Mouse (Mus musculus): ENCODE results near the gene Arid3a. TPM values are rescaled to one million over a fixed set of nuclear protein-coding genes. Genes with fewer than 3 reads are reported as not detected.

Gene Arid3a
- polyA plus RNA-seq, 1 experiment = 27.6 TPM

DNA sequence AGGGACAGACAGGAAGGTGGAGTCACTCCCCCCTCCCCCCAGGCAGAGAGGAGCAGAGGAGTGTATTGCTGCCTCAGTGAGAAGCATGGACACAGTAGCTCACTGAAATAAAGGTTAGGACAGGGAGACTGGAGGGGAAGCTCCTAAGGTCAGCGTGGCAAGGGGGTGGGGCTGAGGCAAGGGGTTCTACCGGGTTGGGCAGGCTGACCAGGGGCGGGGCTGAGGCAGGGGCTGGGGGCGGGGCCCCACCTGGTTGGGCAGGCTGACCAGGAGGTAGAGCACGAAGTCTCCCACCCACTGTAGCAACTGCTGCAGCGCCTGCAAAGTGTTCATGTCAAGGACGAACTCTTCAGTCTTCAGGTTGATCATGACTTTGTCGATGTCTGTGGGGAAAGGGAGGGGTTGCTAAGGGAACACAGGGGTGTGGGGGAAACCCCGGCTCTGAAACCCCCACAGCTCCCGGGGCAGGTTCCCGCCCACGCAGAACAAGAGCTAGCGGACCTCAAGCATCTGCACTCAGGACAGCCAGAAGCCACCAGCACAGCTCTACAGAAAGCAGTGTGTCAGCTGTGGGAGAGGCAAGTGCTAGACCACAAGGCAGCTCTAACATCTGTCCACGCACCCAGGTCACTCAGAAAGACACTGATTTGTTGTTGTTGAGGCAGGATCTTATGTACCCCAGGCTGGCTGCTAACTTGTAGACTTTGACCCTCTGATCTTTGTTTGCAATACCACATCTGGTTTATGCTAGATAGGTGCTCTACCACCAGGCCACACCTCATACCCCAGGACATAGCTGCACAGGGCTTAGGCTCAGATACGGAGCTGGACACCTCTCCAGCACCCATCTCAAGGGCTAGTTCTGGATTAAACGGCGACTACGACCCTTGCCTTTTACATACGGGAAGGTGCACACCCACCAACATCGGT lies 29.3 kb upstream of the Arid3a start:
- WGBS = 73% methylated on average over 20 of the region's 20 CpGs
- H3K4me1 ChIP-seq (ENCODE audit: control insufficient read depth, insufficient read depth, low read length) = no peaks in the 10 kb centered on the region
- TF ChIP-seq POLR2A (IDR thresholded peaks at IDR 0.05; ENCODE audit: borderline replicate concordance, control insufficient read depth, low read depth, low read length) = no peak
- TF ChIP-seq CTCF (IDR thresholded peaks at IDR 0.05; ENCODE audit: control insufficient read depth, insufficient read depth, low read length) = no peak
- no peak overlapping the region for H3K4me3 ChIP-seq (replicated peaks; ENCODE audit: control insufficient read depth, low read depth, low read length)
- H3K27ac ChIP-seq (ENCODE audit: control insufficient read depth, insufficient read depth, low read depth, low read length, poor library complexity) = no peak overlapping the region

DNA sequence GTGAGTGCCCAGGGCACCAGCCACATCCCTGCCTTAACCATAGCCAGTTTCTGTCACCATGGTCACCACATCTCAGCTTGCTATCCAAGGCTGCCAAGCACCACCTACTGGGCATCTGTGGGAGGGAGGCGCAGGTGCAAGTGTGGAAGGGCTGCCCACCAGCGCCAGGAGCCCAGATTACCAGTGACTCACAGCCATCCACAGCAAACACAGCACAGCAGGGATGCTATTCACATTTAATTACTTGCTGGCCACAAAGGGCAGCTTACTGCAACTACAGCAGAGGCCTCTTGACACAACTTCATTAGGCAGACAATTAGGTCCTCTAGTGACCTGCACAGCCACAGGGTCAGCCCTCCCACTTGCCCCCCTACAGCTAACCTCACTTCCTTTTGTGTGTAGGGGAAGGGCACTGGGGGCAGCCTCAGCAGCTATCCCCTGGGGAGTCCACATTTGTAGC lies 25.9 kb upstream of the Arid3a start:
- Histone ChIP-seq H3K27ac (ENCODE audit: control insufficient read depth, insufficient read depth, low read depth, low read length, poor library complexity) (no peak overlapping the region), H3K4me1 (ENCODE audit: control insufficient read depth, insufficient read depth, low read length) (no peaks in the 10 kb centered on the region), H3K4me3 (replicated peaks; ENCODE audit: control insufficient read depth, low read depth, low read length) (no peak overlapping the region)
- WGBS = 72% methylated on average over 2 of the region's 2 CpGs
- TF ChIP-seq CTCF (IDR thresholded peaks at IDR 0.05; ENCODE audit: control insufficient read depth, insufficient read depth, low read length) (peak; percentile 21; the same call in 1 of the 2 replicates), POLR2A (IDR thresholded peaks at IDR 0.05; ENCODE audit: borderline replicate concordance, control insufficient read depth, low read depth, low read length) (no peak)

DNA sequence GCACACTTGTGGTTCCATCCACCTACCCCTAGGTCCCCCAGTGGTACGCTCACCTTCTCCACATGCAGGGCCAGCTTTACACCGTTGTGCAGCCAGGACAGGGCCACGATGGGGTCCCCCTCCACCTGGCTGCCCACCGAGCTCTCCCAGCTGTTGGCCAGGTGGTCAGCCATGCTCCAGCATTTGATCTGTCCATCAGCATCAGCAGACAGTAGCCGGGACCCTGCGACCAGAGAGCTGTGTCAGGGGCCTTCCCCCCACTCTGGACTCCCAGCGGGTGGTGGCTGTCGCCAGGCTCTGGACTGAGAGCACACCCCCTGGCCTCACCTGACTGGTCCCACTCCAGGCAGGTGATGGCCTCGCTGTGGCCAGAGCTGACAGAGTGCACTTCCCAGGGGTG lies 20.1 kb upstream of the Arid3a start:
- H3K4me3 ChIP-seq (replicated peaks; ENCODE audit: control insufficient read depth, low read depth, low read length) = no peak overlapping the region
- H3K4me1 ChIP-seq (ENCODE audit: control insufficient read depth, insufficient read depth, low read length) = peaks cover 4% of the 10 kb centered on the region
- TF ChIP-seq CTCF (IDR thresholded peaks at IDR 0.05; ENCODE audit: control insufficient read depth, insufficient read depth, low read length) (no peak), POLR2A (IDR thresholded peaks at IDR 0.05; ENCODE audit: borderline replicate concordance, control insufficient read depth, low read depth, low read length) (no peak)
- H3K27ac ChIP-seq (ENCODE audit: control insufficient read depth, insufficient read depth, low read depth, low read length, poor library complexity) = no peak overlapping the region
- 94% methylated on average over 9 of the region's 9 CpGs for WGBS

DNA sequence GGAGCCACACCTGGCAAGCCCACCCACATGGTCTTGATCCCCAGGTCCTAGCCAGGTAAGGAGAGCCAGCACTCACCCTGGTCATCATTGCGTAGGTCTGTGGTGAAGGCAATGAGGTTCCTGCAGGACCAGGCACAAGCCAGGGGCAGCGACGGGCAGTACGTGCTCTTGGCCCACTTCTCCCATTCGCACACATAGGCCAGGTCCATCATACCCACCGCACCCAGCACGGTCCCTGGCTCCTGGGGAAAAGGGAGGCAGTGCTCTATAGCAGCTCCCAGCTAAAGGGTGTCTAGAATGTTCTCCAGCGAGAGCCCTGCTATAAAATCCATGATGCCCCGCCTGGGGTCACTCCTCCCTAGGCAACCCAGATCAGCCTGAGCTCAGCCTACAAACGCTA lies 19.4 kb upstream of the Arid3a start:
- no peak for TF ChIP-seq CTCF (IDR thresholded peaks at IDR 0.05; ENCODE audit: control insufficient read depth, insufficient read depth, low read length)
- TF ChIP-seq POLR2A (IDR thresholded peaks at IDR 0.05; ENCODE audit: borderline replicate concordance, control insufficient read depth, low read depth, low read length) = no peak
- WGBS = 91% methylated on average over 10 of the region's 10 CpGs
- peaks cover 4% of the 10 kb centered on the region for H3K4me1 ChIP-seq (ENCODE audit: control insufficient read depth, insufficient read depth, low read length)
- H3K27ac ChIP-seq (ENCODE audit: control insufficient read depth, insufficient read depth, low read depth, low read length, poor library complexity) = no peak overlapping the region
- H3K4me3 ChIP-seq (replicated peaks; ENCODE audit: control insufficient read depth, low read depth, low read length) = no peak overlapping the region

DNA sequence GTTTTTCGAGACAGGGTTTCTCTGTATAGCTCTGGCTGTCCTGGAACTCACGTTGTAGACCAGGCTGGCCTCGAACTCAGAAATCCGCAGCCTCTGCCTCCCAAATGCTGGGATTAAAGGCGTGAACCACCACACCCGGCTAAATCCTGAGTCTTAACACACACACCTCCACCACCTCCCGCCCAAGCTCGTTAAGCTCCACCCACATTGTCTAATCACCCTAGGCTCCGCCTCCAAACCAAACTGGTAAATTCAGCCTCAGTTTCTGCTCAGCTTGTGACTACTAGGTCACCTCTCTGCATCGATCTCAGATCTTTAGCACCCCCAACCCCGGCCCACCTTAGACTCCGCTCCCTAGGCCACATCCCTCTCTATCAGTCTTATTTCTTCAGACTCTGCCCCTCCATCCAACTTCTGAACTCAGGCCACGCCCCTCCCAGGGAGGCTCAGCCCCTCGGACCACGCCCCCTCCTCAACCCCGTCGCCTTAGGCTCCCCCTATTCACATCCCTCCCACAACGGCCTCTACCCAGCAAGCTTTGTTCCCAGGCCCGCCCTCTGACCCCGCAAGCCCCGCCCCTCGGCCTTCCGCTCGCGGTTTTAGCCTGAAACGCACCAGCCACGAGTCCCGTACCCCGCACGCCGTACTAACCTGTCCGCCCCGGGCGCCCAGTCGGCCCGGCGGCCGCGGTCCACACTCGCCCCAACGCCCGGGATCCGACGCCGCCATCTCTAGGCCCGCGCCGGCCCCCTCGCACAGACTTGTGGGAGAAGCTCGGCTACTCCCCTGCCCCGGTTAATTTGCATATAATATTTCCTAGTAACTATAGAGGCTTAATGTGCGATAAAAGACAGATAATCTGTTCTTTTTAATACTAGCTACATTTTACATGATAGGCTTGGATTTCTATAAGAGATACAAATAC lies 18.4 kb upstream of the Arid3a start, which contains the start of gene Med16:
Gene Med16, minus strand, starts transcription at position 757 of the 925 bp plus-strand sequence.
- no peak for TF ChIP-seq CTCF (IDR thresholded peaks at IDR 0.05; ENCODE audit: control insufficient read depth, insufficient read depth, low read length)
- no peak; the same call in 1 of the 2 replicates for TF ChIP-seq POLR2A (IDR thresholded peaks at IDR 0.05; ENCODE audit: borderline replicate concordance, control insufficient read depth, low read depth, low read length)
- Histone ChIP-seq H3K4me1 (ENCODE audit: control insufficient read depth, insufficient read depth, low read length) (peaks cover 4% of the 10 kb centered on the region), H3K4me3 (replicated peaks; ENCODE audit: control insufficient read depth, low read depth, low read length) (peak within 1 kb of the TSS; percentile 83), H3K27ac (ENCODE audit: control insufficient read depth, insufficient read depth, low read depth, low read length, poor library complexity) (peak within 1 kb of the TSS; percentile 99)
- WGBS = 1% methylated on average over 52 of the region's 52 CpGs

DNA sequence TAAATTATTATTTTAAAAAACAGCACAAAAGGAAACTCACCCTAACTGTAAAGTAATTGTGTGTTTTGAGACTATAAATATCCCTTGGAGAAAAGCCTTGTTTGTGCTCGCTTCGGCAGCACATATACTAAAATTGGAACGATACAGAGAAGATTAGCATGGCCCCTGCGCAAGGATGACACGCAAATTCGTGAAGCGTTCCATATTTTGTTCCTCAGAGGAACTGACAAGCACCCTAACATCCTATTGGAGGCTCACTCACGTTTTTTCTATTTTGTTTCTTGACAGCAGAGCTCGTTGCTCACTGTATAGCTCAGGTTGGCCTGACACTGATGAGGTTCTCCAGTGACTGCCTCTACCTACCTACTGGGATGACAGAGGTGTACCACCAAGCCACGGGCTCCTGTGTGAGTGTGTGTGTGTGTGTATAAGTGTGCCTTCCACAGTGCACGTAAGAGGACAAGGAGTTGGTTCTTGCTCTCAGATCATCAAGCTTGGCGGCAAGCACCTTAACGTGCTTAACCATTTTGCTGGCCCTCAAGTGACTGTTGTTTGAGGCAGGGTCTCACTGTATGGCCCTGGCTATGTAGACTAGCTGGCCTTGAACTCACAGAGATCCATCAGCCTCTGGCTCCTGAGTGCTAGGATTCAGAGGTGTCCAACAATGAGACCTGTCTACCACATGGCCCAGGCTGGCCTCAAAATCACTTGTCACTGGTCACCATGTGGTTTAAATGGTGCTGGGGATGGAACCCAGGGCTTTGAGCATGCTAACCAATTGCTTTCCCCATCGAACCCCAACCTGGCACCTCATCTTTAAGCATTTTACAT lies 17.5 kb upstream of the Arid3a start:
- TF ChIP-seq POLR2A (IDR thresholded peaks at IDR 0.05; ENCODE audit: borderline replicate concordance, control insufficient read depth, low read depth, low read length) (no peak), CTCF (IDR thresholded peaks at IDR 0.05; ENCODE audit: control insufficient read depth, insufficient read depth, low read length) (no peak)
- Histone ChIP-seq H3K4me3 (replicated peaks; ENCODE audit: control insufficient read depth, low read depth, low read length) (no peak overlapping the region), H3K27ac (ENCODE audit: control insufficient read depth, insufficient read depth, low read depth, low read length, poor library complexity) (peak overlapping the region; percentile 57), H3K4me1 (ENCODE audit: control insufficient read depth, insufficient read depth, low read length) (peaks cover 4% of the 10 kb centered on the region)
- WGBS = 22% methylated on average over 14 of the region's 14 CpGs

DNA sequence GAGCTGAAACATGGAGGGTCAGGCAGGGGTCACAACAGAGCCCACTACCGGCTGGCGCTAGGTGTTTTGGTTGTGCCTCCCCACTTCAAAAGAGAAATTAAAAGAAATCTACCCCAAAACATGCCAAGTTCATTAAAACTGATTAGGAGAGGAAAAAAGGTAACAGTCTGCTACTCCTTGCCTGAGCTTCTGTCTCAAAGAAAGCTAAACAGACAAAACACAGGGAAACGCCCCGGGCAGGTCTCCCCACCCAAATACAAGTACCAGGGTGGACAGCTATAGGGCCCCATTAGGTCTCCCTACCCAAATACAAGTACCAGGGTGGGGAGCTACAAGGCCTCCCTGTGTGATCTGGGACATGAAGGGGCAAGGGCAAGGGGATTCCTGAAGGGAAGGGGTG lies 16.3 kb upstream of the Arid3a start, which contains the start of gene Gm26602:
Gene Gm26602, plus strand, starts transcription at position 301 of the 400 bp plus-strand sequence.
- H3K4me3 ChIP-seq (replicated peaks; ENCODE audit: control insufficient read depth, low read depth, low read length) = no peak within 1 kb of the TSS
- peaks cover 5% of the 10 kb centered on the region for H3K4me1 ChIP-seq (ENCODE audit: control insufficient read depth, insufficient read depth, low read length)
- TF ChIP-seq CTCF (IDR thresholded peaks at IDR 0.05; ENCODE audit: control insufficient read depth, insufficient read depth, low read length) = no peak
- no peak for TF ChIP-seq POLR2A (IDR thresholded peaks at IDR 0.05; ENCODE audit: borderline replicate concordance, control insufficient read depth, low read depth, low read length)
- 93% methylated on average over 4 of the region's 4 CpGs for WGBS
- no peak within 1 kb of the TSS; the same call in 1 of the 2 replicates for H3K27ac ChIP-seq (ENCODE audit: control insufficient read depth, insufficient read depth, low read depth, low read length, poor library complexity)

Measured in bone marrow, adult 2 months (tissue).